Mouse (Mus musculus) MEL (cell line): ENCODE measurements around the gene Nup160. TPM values are rescaled to one million over a fixed set of nuclear protein-coding genes. Genes with fewer than 3 reads are reported as not detected.

Experiments
- DNase-seq: peaks from one replicate; pipeline ENCODE4 v3.0.0; 2011; ENCODE audit warnings: low read depth, low spot score
- H3K27ac ChIP-seq: 2 replicates; pipeline ENCODE4 v1.5.1; 2012; ENCODE audit warnings: low read depth, mild to moderate bottlenecking, control low read depth, low read length, moderate library complexity; ENCODE audit not compliant: control insufficient read depth
- H3K27me3 ChIP-seq, 2 experiments: fragments of 150-350 bp in 1 of 2; sonication (generic) in 1 of 2; 2 replicates each; pipeline ENCODE4 v1.6.1; 2012; ENCODE audit warnings: low read length in 2 of 2, mild to moderate bottlenecking in 2 of 2, improper control_type of control experiment in 1 of 2, moderate library complexity in 1 of 2; ENCODE audit not compliant: insufficient read depth in 2 of 2, control insufficient read depth in 1 of 2
- H3K36me3 ChIP-seq, 2 experiments: 2 replicates each; pipeline ENCODE4 v1.6.1; 2012 to 2014; ENCODE audit warnings: low read length in 2 of 2, improper control_type of control experiment in 1 of 2, inconsistent platforms in 1 of 2, mild to moderate bottlenecking in 1 of 2; ENCODE audit not compliant: insufficient read depth in 2 of 2, control insufficient read depth in 1 of 2
- H3K4me1 ChIP-seq, 2 experiments: fragments of 150-350 bp in 1 of 2; sonication (generic) in 1 of 2; 2 replicates each; pipeline ENCODE4 v1.6.1; 2012; ENCODE audit warnings: low read length in 2 of 2, improper control_type of control experiment in 1 of 2, mild to moderate bottlenecking in 1 of 2; ENCODE audit not compliant: insufficient read depth in 2 of 2, control insufficient read depth in 1 of 2
- H3K4me3 ChIP-seq, 2 experiments: fragments of 150-350 bp in 1 of 2; sonication (generic) in 1 of 2; 2 replicates each; pipeline ENCODE4 v1.5.1; 2012; ENCODE audit warnings: low read depth in 2 of 2, low read length in 2 of 2, mild to moderate bottlenecking in 2 of 2, moderate library complexity in 2 of 2, control low read depth in 1 of 2, improper control_type of control experiment in 1 of 2; ENCODE audit not compliant: control insufficient read depth in 1 of 2, insufficient read depth in 1 of 2
- H3K79me2 ChIP-seq: 2 replicates; pipeline ENCODE4 v1.6.1; 2012; ENCODE audit warnings: mild to moderate bottlenecking, low read length, moderate library complexity; ENCODE audit not compliant: control insufficient read depth, poor library complexity, insufficient read depth
- H3K9ac ChIP-seq: 2 replicates; pipeline ENCODE4 v1.6.1; 2012; ENCODE audit warnings: low read depth, mild to moderate bottlenecking, control low read depth, low read length, moderate library complexity; ENCODE audit not compliant: control insufficient read depth, poor library complexity, severe bottlenecking
- H3K9me3 ChIP-seq: fragments of 150-350 bp; sonication (generic); replicated peaks from 2 replicates; pipeline ENCODE4 v1.6.1; 2012; ENCODE audit warnings: mild to moderate bottlenecking, low read length, improper control_type of control experiment, moderate library complexity; ENCODE audit not compliant: insufficient read depth
- BHLHE40 ChIP-seq: IDR thresholded peaks from 2 replicates; pipeline ENCODE4 v1.6.1; 2012; ENCODE audit warnings: low read depth, mild to moderate bottlenecking, inconsistent platforms, low read length, improper control_type of control experiment, borderline replicate concordance
- CHD1 ChIP-seq: IDR thresholded peaks from 2 replicates; pipeline ENCODE4 v1.6.1; 2012; ENCODE audit warnings: low read depth, mild to moderate bottlenecking, inconsistent platforms, low read length, improper control_type of control experiment
- CHD2 ChIP-seq: IDR thresholded peaks from 2 replicates; pipeline ENCODE4 v1.6.1; 2011; ENCODE audit warnings: low read length, improper control_type of control experiment
- CTCF ChIP-seq, 3 experiments: IDR thresholded peaks in 2 of 3; conservative IDR thresholded peaks in 1 of 3; 2 replicates each; pipeline ENCODE4 v1.5.1; 2011 to 2012; ENCODE audit warnings: low read length in 3 of 3, low read depth in 2 of 3, mild to moderate bottlenecking in 2 of 3, improper control_type of control experiment in 1 of 3, inconsistent platforms in 1 of 3, mixed read lengths in 1 of 3, moderate library complexity in 1 of 3; ENCODE audit not compliant: control insufficient read depth in 1 of 3, insufficient read depth in 1 of 3, poor library complexity in 1 of 3, severe bottlenecking in 1 of 3
- E2F4 ChIP-seq: IDR thresholded peaks from 2 replicates; pipeline ENCODE4 v1.6.1; 2011; ENCODE audit warnings: low read depth, low read length, improper control_type of control experiment, borderline replicate concordance
- GABPA ChIP-seq: IDR thresholded peaks from 2 replicates; pipeline ENCODE4 v1.6.1; 2012; ENCODE audit warnings: low read depth, mild to moderate bottlenecking, inconsistent platforms, low read length, improper control_type of control experiment, moderate library complexity
- GATA1 ChIP-seq: IDR thresholded peaks from 2 replicates; pipeline ENCODE4 v1.6.1; 2011; ENCODE audit warnings: low read depth, low read length, improper control_type of control experiment
- JUND ChIP-seq: IDR thresholded peaks from 2 replicates; pipeline ENCODE4 v1.6.1; 2011; ENCODE audit warnings: low read depth, mild to moderate bottlenecking, improper control_type of control experiment, low read length
- MAFK ChIP-seq: IDR thresholded peaks from 2 replicates; pipeline ENCODE4 v1.6.1; 2011; ENCODE audit warnings: low read depth, mild to moderate bottlenecking, low read length, improper control_type of control experiment, borderline replicate concordance
- MAX ChIP-seq: IDR thresholded peaks from 2 replicates; pipeline ENCODE4 v1.6.1; 2011; ENCODE audit warnings: low read length, improper control_type of control experiment
- MAZ ChIP-seq: IDR thresholded peaks from 2 replicates; pipeline ENCODE4 v1.6.1; 2012; ENCODE audit warnings: low read depth, mild to moderate bottlenecking, inconsistent platforms, low read length, improper control_type of control experiment
- MEF2A ChIP-seq: IDR thresholded peaks from 2 replicates; pipeline ENCODE4 v1.6.1; 2014; ENCODE audit warnings: low read depth, mild to moderate bottlenecking, inconsistent platforms, low read length, improper control_type of control experiment; ENCODE audit not compliant: poor library complexity, insufficient replicate concordance, severe bottlenecking; ENCODE audit errors: extremely low read depth
- MYC ChIP-seq: IDR thresholded peaks from 2 replicates; pipeline ENCODE4 v1.6.1; 2011; ENCODE audit warnings: low read depth, mild to moderate bottlenecking, low read length, improper control_type of control experiment, moderate library complexity
- NELFE ChIP-seq: IDR thresholded peaks from 2 replicates; pipeline ENCODE4 v1.6.1; 2011; ENCODE audit warnings: low read depth, low read length, improper control_type of control experiment
- POLR2A ChIP-seq, 2 experiments: IDR thresholded peaks; 2 replicates each; pipeline ENCODE4 v1.6.1; 2011 to 2012; ENCODE audit warnings: low read length in 2 of 2, mild to moderate bottlenecking in 2 of 2, control low read depth in 1 of 2, improper control_type of control experiment in 1 of 2, low read depth in 1 of 2, moderate library complexity in 1 of 2; ENCODE audit not compliant: control insufficient read depth in 1 of 2, insufficient read depth in 1 of 2, poor library complexity in 1 of 2
- POLR2AphosphoS2 ChIP-seq: IDR thresholded peaks from 2 replicates; pipeline ENCODE4 v1.6.1; 2011; ENCODE audit warnings: low read length, improper control_type of control experiment
- SMC3 ChIP-seq: IDR thresholded peaks from 2 replicates; pipeline ENCODE4 v1.6.1; 2011; ENCODE audit warnings: low read depth, low read length, improper control_type of control experiment
- TAL1 ChIP-seq: IDR thresholded peaks from 2 replicates; pipeline ENCODE4 v1.6.1; 2012; ENCODE audit warnings: mild to moderate bottlenecking, inconsistent platforms, low read length, moderate library complexity, mixed read lengths
- TBP ChIP-seq: IDR thresholded peaks from 2 replicates; pipeline ENCODE4 v1.8.0; 2011; ENCODE audit warnings: low read depth, low read length, improper control_type of control experiment
- UBTF ChIP-seq: IDR thresholded peaks from 2 replicates; pipeline ENCODE4 v1.6.1; 2012; ENCODE audit warnings: low read depth, mild to moderate bottlenecking, inconsistent platforms, low read length, improper control_type of control experiment, moderate library complexity, borderline replicate concordance; ENCODE audit not compliant: insufficient read depth
- USF1 ChIP-seq: IDR thresholded peaks from 2 replicates; pipeline ENCODE4 v1.6.1; 2014; ENCODE audit warnings: low read depth, mild to moderate bottlenecking, inconsistent platforms, low read length, improper control_type of control experiment, moderate library complexity
- USF2 ChIP-seq, 2 experiments: IDR thresholded peaks; 2 replicates each; pipeline ENCODE4 v1.6.1; 2011 to 2012; ENCODE audit warnings: improper control_type of control experiment in 2 of 2, low read length in 2 of 2, borderline replicate concordance in 1 of 2, inconsistent platforms in 1 of 2, low read depth in 1 of 2, mild to moderate bottlenecking in 1 of 2; ENCODE audit not compliant: insufficient read depth in 1 of 2
- ZC3H11A ChIP-seq: IDR thresholded peaks from 2 replicates; pipeline ENCODE4 v1.6.1; 2012; ENCODE audit warnings: low read depth, mild to moderate bottlenecking, inconsistent platforms, low read length, improper control_type of control experiment
- ZKSCAN1 ChIP-seq: IDR thresholded peaks from 2 replicates; pipeline ENCODE4 v1.6.1; 2012; ENCODE audit warnings: low read depth, mild to moderate bottlenecking, inconsistent platforms, low read length, improper control_type of control experiment, moderate library complexity
- ZNF384 ChIP-seq: IDR thresholded peaks from 2 replicates; pipeline ENCODE4 v1.6.1; 2012; ENCODE audit warnings: low read depth, mild to moderate bottlenecking, inconsistent platforms, low read length, improper control_type of control experiment
- polyA plus RNA-seq, 2 experiments: library from polyadenylated mRNA; stranded (reverse) in 1 of 2; unstranded in 1 of 2; fragments of >175 nt in 1 of 2; fragments of >200 nt in 1 of 2; gene quantifications; 2 replicates each; pipeline versions ENCODE4 v1.2.1 to v1.2.4; 2012; ENCODE audit warnings: low replicate concordance in 2 of 2, low read depth in 1 of 2; ENCODE audit not compliant: insufficient read length in 2 of 2, insufficient read depth in 1 of 2, missing spikeins in 1 of 2
- total RNA-seq: library from RNA; depleted of rRNA; stranded (reverse); fragments of 300-350 nt; gene quantifications from 2 replicates; pipeline ENCODE4 v1.2.3, GENCODE M21; 2012

The Nup160 gene
- total and polyA plus RNA-seq, 3 experiments: 43.8 to 91.4 (median 63.8) TPM

DNA sequence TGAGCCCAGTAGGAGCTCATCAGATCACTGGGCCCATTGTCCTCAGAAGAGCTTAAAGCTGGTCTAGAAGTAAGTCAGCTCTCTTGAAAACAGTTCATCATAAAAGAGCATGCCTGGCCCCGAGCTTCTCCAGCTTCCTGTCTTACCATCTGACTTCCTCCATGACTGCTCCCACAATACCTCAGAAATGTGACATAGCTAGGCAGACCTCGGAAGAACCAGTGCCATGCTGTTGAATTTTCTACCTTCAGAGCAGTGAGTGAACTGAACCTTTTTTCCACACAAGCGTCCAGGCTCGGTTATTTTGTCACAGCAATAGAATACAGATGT, 35.3 kb upstream of the Nup160 start:
- Histone ChIP-seq H3K79me2 (no peaks in the 10 kb centered on the region), H3K4me1 (peaks cover 17 to 29% of the 10 kb centered on the region in 2 experiments), H3K27ac (peak overlapping the region; percentile 2; the same call in 1 of the 2 replicates), H3K27me3 (no peaks in the 10 kb centered on the region), H3K9ac (no peak overlapping the region), H3K4me3 (no peak overlapping the region), H3K9me3 (no peaks in the 10 kb centered on the region), H3K36me3 (peaks cover 0 to 37% of the 10 kb centered on the region in 2 experiments; a peak in 2 of 4 replicates)
- DNase-seq: no peak
- TF ChIP-seq MYC (no peak), BHLHE40 (no peak), ZNF384 (no peak), TAL1 (no peak), ZC3H11A (no peak), CHD1 (no peak), GATA1 (no peak), CHD2 (no peak), USF1 (no peak), TBP (no peak), JUND (no peak), USF2 (IDR thresholded peaks at IDR 0.05; ENCODE audit: borderline replicate concordance in 1 of 2, insufficient read depth in 1 of 2, low read depth in 1 of 2, low read length in 2 of 2) (no peak)

GRCm38 (mm10) chr2:90647084-90647483, 29.9 kb upstream of the Nup160 start:
- H3K27me3 ChIP-seq: no peaks in the 10 kb centered on the region
- H3K79me2 ChIP-seq: no peaks in the 10 kb centered on the region
- no peaks in the 10 kb centered on the region; a peak in 1 of 4 replicates for H3K4me1 ChIP-seq

GRCm38 (mm10) chr2:90649405-90649804, 27.6 kb upstream of the Nup160 start:
- TF ChIP-seq POLR2AphosphoS2 (no peak), MAZ (no peak), ZKSCAN1 (no peak), MEF2A (no peak), UBTF (no peak), CTCF (IDR thresholded peaks at IDR 0.05 in 2 of 3, conservative IDR thresholded peaks at IDR 0.05 in 1 of 3; ENCODE audit: control insufficient read depth in 1 of 3, insufficient read depth in 1 of 3, low read depth in 2 of 3, low read length in 3 of 3, poor library complexity in 1 of 3, severe bottlenecking in 1 of 3) (no peak), MAX (no peak), SMC3 (no peak), E2F4 (no peak), BHLHE40 (no peak), GATA1 (no peak), MAFK (no peak), GABPA (no peak), CHD2 (no peak), TAL1 (no peak), JUND (no peak), POLR2A (IDR thresholded peaks at IDR 0.05; ENCODE audit: control insufficient read depth in 1 of 2, insufficient read depth in 1 of 2, low read depth in 1 of 2, low read length in 2 of 2, poor library complexity in 1 of 2) (no peak), USF1 (no peak), NELFE (no peak)
- TF ChIP-seq, all 39 proteins: peak for 0
- Histone ChIP-seq H3K9me3 (no peaks in the 10 kb centered on the region), H3K79me2 (no peaks in the 10 kb centered on the region), H3K36me3 (no peaks in the 10 kb centered on the region), H3K27ac (no peak overlapping the region), H3K27me3 (no peaks in the 10 kb centered on the region), H3K4me1 (no peaks in the 10 kb centered on the region), H3K9ac (no peak overlapping the region), H3K4me3 (no peak overlapping the region)
- DNase-seq: no peak

More at GRCm38 (mm10) chr2:90647084-90647483, 29.9 kb upstream of the Nup160 start:
- H3K27ac ChIP-seq: no peak overlapping the region
- no peaks in the 10 kb centered on the region for H3K9me3 ChIP-seq
- peaks cover 0 to 2% of the 10 kb centered on the region in 2 experiments; a peak in 2 of 4 replicates for H3K36me3 ChIP-seq
- no peak overlapping the region for H3K9ac ChIP-seq
- TF ChIP-seq BHLHE40: no peak
- no peak overlapping the region for H3K4me3 ChIP-seq
- no peak for DNase-seq
